Mouse (Mus musculus) heart, adult 2 months (tissue): ENCODE measurements around the gene Rpl37. TPM values are rescaled to one million over a fixed set of nuclear protein-coding genes. Genes with fewer than 3 reads are reported as not detected.

ENCODE experiments used
- DNase-seq, 2 experiments: peaks; one replicate each; pipeline ENCODE4 v3.0.0; 2021
- H3K27ac ChIP-seq: fragments of 200-600 bp; 2 replicates; pipeline ENCODE4 v1.8.1; 2022
- H3K27me3 ChIP-seq: fragments of 200-500 bp; 2 replicates; pipeline ENCODE4 v1.6.1; 2012; ENCODE audit warnings: mild to moderate bottlenecking, low read length, inconsistent platforms, mixed read lengths; ENCODE audit not compliant: control insufficient read depth, insufficient read depth
- H3K36me3 ChIP-seq: fragments of 200-500 bp; 2 replicates; pipeline ENCODE4 v1.6.1; 2012; ENCODE audit warnings: low read length, inconsistent platforms; ENCODE audit not compliant: control insufficient read depth, insufficient read depth
- H3K4me1 ChIP-seq: fragments of 200-500 bp; 2 replicates; pipeline ENCODE4 v1.6.1; 2011; ENCODE audit warnings: low read length; ENCODE audit not compliant: control insufficient read depth, insufficient read depth
- H3K4me3 ChIP-seq: fragments of 200-600 bp; 2 replicates; pipeline ENCODE4 v1.8.1; 2022
- H3K79me2 ChIP-seq: fragments of 200-500 bp; replicated peaks from 2 replicates; pipeline ENCODE4 v1.6.1; 2012; ENCODE audit warnings: mild to moderate bottlenecking, inconsistent platforms, low read length, moderate library complexity, mixed read lengths; ENCODE audit not compliant: control insufficient read depth, insufficient read depth
- H3K9ac ChIP-seq: fragments of 200-500 bp; 2 replicates; pipeline ENCODE4 v1.6.1; 2012; ENCODE audit warnings: low read depth, mild to moderate bottlenecking, control low read depth, inconsistent platforms, low read length, mixed read lengths
- CTCF ChIP-seq: fragments of 200-600 bp; IDR thresholded peaks from 2 replicates; pipeline ENCODE4 v1.8.1; 2022; ENCODE audit warnings: antibody characterized with exemption, mild to moderate bottlenecking, moderate library complexity
- EP300 ChIP-seq: fragments of 200-500 bp; IDR thresholded peaks from 2 replicates; pipeline ENCODE4 v1.6.1; 2011; ENCODE audit warnings: low read depth, low read length, control low read depth; ENCODE audit not compliant: insufficient read depth
- POLR2A ChIP-seq: fragments of 200-500 bp; IDR thresholded peaks from 2 replicates; pipeline ENCODE4 v1.6.1; 2011; ENCODE audit warnings: mild to moderate bottlenecking, low read depth, low read length, control low read depth; ENCODE audit not compliant: insufficient read depth
- WGBS: fragments of 180-500 bp; shearing (Covaris S2); methylation state at CpG from one replicate; pipeline ENCODE4 v1.1.7; 2018; 5-methylcytosine and 5-hydroxymethylcytosine counted together
- intact Hi-C: fragments of 180-260 bp; cut with DNase I; formaldehyde crosslinking; loops from one replicate; pipeline ENCODE4 v1.15.1; 2025
- polyA plus RNA-seq: library from polyadenylated mRNA; depleted of rRNA; stranded (reverse); fragments of >200 nt; gene quantifications from 2 replicates; pipeline ENCODE4 v1.2.3, GENCODE M21; 2012
- total RNA-seq, 2 experiments: library from RNA; stranded (reverse); gene quantifications; 2 replicates each; pipeline ENCODE4 v1.2.3; 2021

The Rpl37 gene
- total and polyA plus RNA-seq, 3 experiments: 186 to 405 (median 228) TPM

GRCm38 (mm10) chr15:5107686-5108654 lies 8.5 kb upstream of the Rpl37 start, which contains the start of gene Card6:
Gene Card6 (minus strand): TSS chr15:5108539.
- intact Hi-C loops: loop anchor here (5.0 kb wide), 1 partner anchor 34 kb away; the partner anchor contains the start of gene Prkaa1

GRCm38 (mm10) chr15:5108655-5109040 lies 7.8 kb upstream of the Rpl37 start:
- peaks cover 4% of the 10 kb centered on the region for H3K36me3 ChIP-seq
- H3K27ac ChIP-seq: no peak overlapping the region
- 43% methylated on average over 3 of the region's 3 CpGs for WGBS
- DNase-seq: peak in 1 of 2 experiments; percentile 10
- TF ChIP-seq CTCF (no peak), EP300 (no peak)
- peaks cover 3% of the 10 kb centered on the region for H3K4me1 ChIP-seq
- H3K79me2 ChIP-seq: no peaks in the 10 kb centered on the region
- no peaks in the 10 kb centered on the region for H3K27me3 ChIP-seq
- intact Hi-C loops: loop anchor here (5.0 kb wide), 1 partner anchor 34 kb away; the partner anchor contains the start of gene Prkaa1
- H3K4me3 ChIP-seq: no peak overlapping the region
- H3K9ac ChIP-seq: peak overlapping the region; percentile 47

More at GRCm38 (mm10) chr15:5107686-5108654, 8.5 kb upstream of the Rpl37 start, which contains the start of gene Card6:
- no peaks in the 10 kb centered on the region for H3K79me2 ChIP-seq
- H3K27ac ChIP-seq: peak within 1 kb of the TSS; percentile 90
- peak; percentile 36 to 38 for DNase-seq
- 22% methylated on average over 21 of the region's 21 CpGs for WGBS
- H3K36me3 ChIP-seq: peaks cover 4% of the 10 kb centered on the region
- peak within 1 kb of the TSS; percentile 58 for H3K4me3 ChIP-seq
- peak within 1 kb of the TSS; percentile 47 for H3K9ac ChIP-seq
- peaks cover 3% of the 10 kb centered on the region for H3K4me1 ChIP-seq
- TF ChIP-seq EP300: no peak
- TF ChIP-seq CTCF: no peak
- TF ChIP-seq POLR2A: no peak
- H3K27me3 ChIP-seq: no peaks in the 10 kb centered on the region

DNA sequence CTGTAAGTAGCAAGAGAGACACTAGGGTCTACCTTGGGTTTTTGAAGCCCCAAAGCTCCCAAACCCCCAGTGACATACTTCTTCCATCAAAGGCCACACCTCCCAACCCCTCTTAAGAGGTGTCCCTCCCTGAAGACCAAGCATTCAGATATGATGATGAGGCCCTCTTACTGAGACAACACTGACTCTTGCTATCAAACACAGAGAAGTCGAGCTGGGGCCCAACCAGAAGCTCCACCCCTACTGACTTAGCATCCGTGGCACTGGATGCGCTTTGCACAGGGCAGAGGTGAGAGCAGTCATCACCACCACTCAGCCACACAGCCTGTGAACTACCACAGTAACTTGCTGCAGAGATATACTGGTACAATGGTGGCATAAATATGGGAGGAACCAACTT lies 3.8 kb upstream of the Rpl37 start:
- intact Hi-C loops: no loop called here
- TF ChIP-seq EP300 (no peak), CTCF (no peak), POLR2A (no peak)
- 75% methylated on average over 3 of the region's 3 CpGs for WGBS

GRCm38 (mm10) chr15:5115173-5115572 lies 1.3 kb upstream of the Rpl37 start:
- Histone ChIP-seq H3K4me3 (peak overlapping the region; percentile 90; the same call in 1 of the 2 replicates), H3K79me2 (no peaks in the 10 kb centered on the region), H3K27me3 (no peaks in the 10 kb centered on the region), H3K27ac (peak overlapping the region; percentile 92), H3K4me1 (peaks cover 4% of the 10 kb centered on the region; the same call in 1 of the 2 replicates), H3K36me3 (peaks cover 21% of the 10 kb centered on the region), H3K9ac (no peak overlapping the region)
- TF ChIP-seq CTCF (no peak), POLR2A (no peak), EP300 (no peak)
- DNase-seq: no peak
- WGBS: 57% methylated on average over 8 of the region's 8 CpGs
- intact Hi-C loops: no loop called here

More for the DNA sequence above, 3.8 kb upstream of the Rpl37 start:
- H3K9ac ChIP-seq: no peak overlapping the region
- H3K36me3 ChIP-seq: peaks cover 7% of the 10 kb centered on the region
- no peak overlapping the region for H3K4me3 ChIP-seq
- H3K79me2 ChIP-seq: no peaks in the 10 kb centered on the region
- peaks cover 5% of the 10 kb centered on the region for H3K4me1 ChIP-seq
- H3K27me3 ChIP-seq: no peaks in the 10 kb centered on the region
- DNase-seq: no peak
- H3K27ac ChIP-seq: no peak overlapping the region

- no peak for DNase-seq
- no peaks in the 10 kb centered on the region for H3K79me2 ChIP-seq
- no peaks in the 10 kb centered on the region for H3K27me3 ChIP-seq
- peak overlapping the region; percentile 84 for H3K9ac ChIP-seq
- H3K36me3 ChIP-seq: peaks cover 21% of the 10 kb centered on the region
- intact Hi-C loops: loop anchor here (2.0 kb wide), 2 partner anchors 26 to 68 kb away; partner anchors contain the start of genes Prkaa1 and Ttc33
- 1% methylated on average over 22 of the region's 22 CpGs for WGBS
- TF ChIP-seq EP300: no peak
- TF ChIP-seq CTCF: no peak
- TF ChIP-seq POLR2A: no peak
- peak overlapping the region; percentile 92 for H3K27ac ChIP-seq
- H3K4me3 ChIP-seq: peak overlapping the region; percentile 90
- peaks cover 4% of the 10 kb centered on the region; the same call in 1 of the 2 replicates for H3K4me1 ChIP-seq
Observed at GRCm38 (mm10) chr15:5117031-5117601, 671 bp downstream of the Rpl37 start.
